Mouse (Mus musculus): ENCODE measurements around the gene Olfr161. TPM values are rescaled to one million over a fixed set of nuclear protein-coding genes. Genes with fewer than 3 reads are reported as not detected.
"Not testable (repeated sequence)": the region's sequence is repeated elsewhere in the genome, so short reads cannot be mapped to it uniquely, and the experiment has no call there.

The Olfr161 gene
- not detected in 2 replicates for polyA plus RNA-seq (2016; fragmentation: Nextera tagmentation; extraction: Ambion mirVana)

DNA sequence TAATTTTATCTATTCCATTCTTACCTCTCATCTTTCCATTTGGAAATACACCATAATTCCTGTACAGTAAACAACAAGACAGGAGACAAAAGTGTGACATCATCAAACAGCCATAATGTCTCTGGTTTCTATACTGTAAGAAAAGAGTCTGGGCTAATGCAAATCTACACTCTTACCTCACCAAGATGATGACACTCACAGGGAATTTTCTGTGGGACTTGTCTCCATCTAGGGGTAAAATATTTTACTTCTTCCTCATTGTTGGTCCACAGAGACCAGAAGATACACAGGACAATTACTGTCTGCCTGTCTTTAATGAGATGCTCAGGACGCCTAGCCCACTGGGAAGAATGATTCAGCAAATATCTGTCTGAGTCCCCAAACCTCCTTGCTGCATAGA lies at the start of gene Olfr161:
Gene Olfr161 (plus strand): TSS at position 352 of the 400 bp plus-strand sequence.
- Histone ChIP-seq H3K36me3 (replicated peaks) (no peaks in the 10 kb centered on the region), H3K9me3 (0 out of 2 replicates have a peak, but pooled peaks cover 18% of the 10 kb centered on the region), H3K9ac (no peak within 1 kb of the TSS), H3K4me2 (no peak within 1 kb of the TSS), H3K4me3 (replicated peaks) (no peak within 1 kb of the TSS), H3K27me3 (no peaks in the 10 kb centered on the region), H3K27ac (no peak within 1 kb of the TSS), H3K4me1 (no peaks in the 10 kb centered on the region)
- no peak for ATAC-seq (ENCODE audit: low FRiP score)
- WGBS, result 57% methylated on average over 1 of the region's 1 CpGs

DNA sequence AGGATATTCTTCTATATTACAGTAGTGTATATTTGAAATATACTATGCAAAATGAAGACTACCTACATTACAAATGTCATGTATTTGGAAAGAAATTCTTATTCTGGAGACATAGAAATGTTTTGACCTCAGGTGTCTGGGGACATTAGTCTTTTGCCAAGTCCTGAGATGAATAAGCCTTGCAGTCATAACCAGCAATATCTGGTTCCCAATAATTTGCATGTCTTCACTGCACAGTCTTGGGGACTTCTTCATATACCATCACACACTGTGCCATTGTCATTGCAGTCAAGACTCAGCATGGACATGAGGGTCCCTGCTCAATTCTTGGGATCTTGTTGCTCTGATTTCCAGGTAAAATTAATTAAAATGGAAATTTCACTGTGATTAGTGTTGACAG lies 27.3 kb upstream of the Olfr161 start:
- no peak overlapping the region for H3K4me3 ChIP-seq (replicated peaks)
- no peak for ATAC-seq (ENCODE audit: low FRiP score)
- no peak overlapping the region for H3K27ac ChIP-seq
- H3K4me1 ChIP-seq, result no peaks in the 10 kb centered on the region
- no peaks in the 10 kb centered on the region for H3K9me3 ChIP-seq
- H3K9ac ChIP-seq, result no peak overlapping the region
- no peak overlapping the region for H3K4me2 ChIP-seq
- no peaks in the 10 kb centered on the region for H3K36me3 ChIP-seq (replicated peaks)
- no peaks in the 10 kb centered on the region for H3K27me3 ChIP-seq

DNA sequence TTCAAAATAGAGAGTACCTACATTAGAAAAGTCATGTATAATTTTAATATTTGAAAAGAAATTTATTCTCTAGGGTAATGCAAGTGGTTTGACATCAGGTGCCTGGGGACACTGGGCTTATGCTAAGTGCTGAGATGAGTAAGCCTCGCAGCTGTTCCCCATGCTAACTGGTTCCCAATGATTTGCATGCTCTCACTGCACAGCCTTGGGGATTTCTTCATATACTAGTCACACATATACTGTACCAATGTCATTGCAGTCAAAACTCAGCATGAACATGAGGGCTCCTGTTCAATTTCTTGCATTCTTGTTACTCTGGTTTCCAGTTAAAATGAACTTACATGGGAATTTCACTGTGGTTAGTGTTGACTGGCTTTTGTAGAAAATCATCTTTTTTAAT lies 13.2 kb upstream of the Olfr161 start:
- H3K4me3 ChIP-seq (replicated peaks); ATAC-seq (ENCODE audit: low FRiP score); H3K36me3 ChIP-seq (replicated peaks); H3K27ac ChIP-seq; H3K27me3 ChIP-seq; H3K4me2 ChIP-seq; H3K4me1 ChIP-seq; H3K9ac ChIP-seq: not testable (repeated sequence)
- 57% methylated on average over 1 of the region's 1 CpGs for WGBS
- peaks cover 11% of the 10 kb centered on the region; the same call in 1 of the 2 replicates for H3K9me3 ChIP-seq

DNA sequence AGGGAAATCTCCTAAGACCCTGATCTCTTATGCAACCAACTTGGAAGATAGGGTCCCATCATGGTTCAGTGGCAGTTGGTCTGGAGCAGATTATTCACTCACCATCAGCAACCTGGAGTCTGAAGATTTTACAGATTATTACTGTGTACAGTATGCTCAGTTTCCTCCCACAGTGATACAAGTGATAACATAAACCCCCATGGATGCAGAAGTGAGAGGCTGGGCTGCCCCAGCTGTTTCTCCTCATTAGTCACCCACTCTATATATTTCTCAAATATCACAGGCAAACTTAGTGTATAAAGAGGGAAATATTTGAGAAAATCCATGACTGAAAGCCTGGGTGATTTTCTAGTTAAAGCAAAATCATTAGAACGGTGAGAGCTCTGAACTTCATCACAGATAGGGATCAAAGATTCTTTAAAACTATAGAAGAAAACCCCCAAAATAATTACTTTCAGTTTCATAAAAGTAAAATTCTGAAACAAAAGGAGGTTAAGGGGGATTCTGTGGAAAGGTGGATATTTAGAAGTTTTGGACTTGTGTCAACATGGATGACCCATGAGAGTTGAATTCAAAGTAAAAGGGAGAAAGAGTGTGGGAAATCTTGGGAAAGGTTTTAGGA lies 12.5 kb upstream of the Olfr161 start:
- H3K27ac ChIP-seq; H3K9ac ChIP-seq; H3K27me3 ChIP-seq; ATAC-seq (ENCODE audit: low FRiP score); H3K4me3 ChIP-seq (replicated peaks); H3K36me3 ChIP-seq (replicated peaks); H3K4me2 ChIP-seq; H3K4me1 ChIP-seq: not testable (repeated sequence)
- H3K9me3 ChIP-seq, result peaks cover 12% of the 10 kb centered on the region; the same call in 1 of the 2 replicates
- 83% methylated on average over 1 of the region's 1 CpGs for WGBS

DNA sequence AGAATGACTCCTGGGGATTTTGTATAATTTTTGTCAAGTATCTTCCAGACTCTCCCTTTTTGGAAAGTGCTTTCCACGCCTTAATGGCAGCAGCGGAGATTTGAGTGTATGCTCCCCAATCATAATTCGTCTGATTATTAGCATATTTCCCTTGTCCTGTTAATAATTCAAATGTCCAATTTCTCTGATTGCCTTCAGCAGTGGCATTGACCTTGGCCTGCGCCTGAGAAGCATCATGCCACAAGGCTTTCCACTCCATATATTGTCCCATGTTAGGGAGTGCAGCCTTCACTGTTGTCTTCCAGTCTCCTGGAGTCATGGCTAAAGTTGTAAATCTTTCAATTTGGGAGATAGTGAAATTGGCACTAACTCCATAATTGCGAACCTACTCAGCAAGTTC lies 40.5 kb downstream of the Olfr161 start:
- H3K9me3 ChIP-seq, result peaks cover 11% of the 10 kb centered on the region
- peaks cover 10% of the 10 kb centered on the region for H3K36me3 ChIP-seq (replicated peaks)
- not testable (repeated sequence) for H3K9ac ChIP-seq; H3K27me3 ChIP-seq; ATAC-seq (ENCODE audit: low FRiP score); H3K27ac ChIP-seq; H3K4me2 ChIP-seq; H3K4me3 ChIP-seq (replicated peaks); H3K4me1 ChIP-seq
- 91% methylated on average over 5 of the region's 5 CpGs for WGBS

DNA sequence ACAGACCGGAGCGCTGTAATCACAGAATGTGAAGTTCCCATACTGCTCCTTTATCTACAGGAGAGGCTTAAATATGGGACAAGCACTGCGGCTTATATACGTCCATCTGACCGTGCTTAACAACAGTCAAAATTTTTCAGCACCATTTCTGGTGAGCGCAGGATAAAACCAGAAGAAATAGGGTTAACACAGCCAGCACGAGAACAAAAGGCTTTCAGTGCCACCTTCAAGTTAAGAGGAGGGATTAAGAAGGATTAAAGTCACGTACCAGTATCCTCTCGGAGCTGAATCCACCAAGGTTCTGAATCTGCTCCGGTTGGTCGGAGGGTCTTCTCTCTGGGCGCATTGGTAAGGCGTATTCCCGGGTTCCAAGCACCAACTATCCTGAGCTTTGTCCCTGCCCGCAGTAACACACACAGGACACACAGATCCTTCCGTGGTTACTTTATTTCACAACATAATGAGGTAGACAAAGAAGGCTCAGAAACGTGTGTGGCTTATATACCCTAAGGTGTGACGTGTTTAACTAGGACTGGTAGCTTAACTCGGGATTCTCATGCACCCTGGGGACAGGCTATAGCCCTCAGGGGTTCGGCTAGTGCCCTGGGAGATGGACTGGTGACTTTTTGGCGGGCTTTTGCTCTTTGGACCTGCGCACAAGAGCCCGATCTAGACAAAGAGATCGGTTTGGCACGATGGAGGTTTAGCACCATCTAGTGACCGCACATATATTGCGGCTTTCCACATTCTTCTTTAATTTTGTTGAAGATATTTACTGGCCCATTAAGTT lies 41.9 kb downstream of the Olfr161 start:
- peak overlapping the region; percentile 32 for H3K4me3 ChIP-seq (replicated peaks)
- H3K27me3 ChIP-seq; H3K36me3 ChIP-seq (replicated peaks); H3K4me1 ChIP-seq; H3K9me3 ChIP-seq; H3K27ac ChIP-seq: not testable (repeated sequence)
- peak; percentile 92 for ATAC-seq (ENCODE audit: low FRiP score)
- peak overlapping the region; percentile 41 for H3K9ac ChIP-seq
- WGBS, result 17% methylated on average over 27 of the region's 27 CpGs
- peak overlapping the region; percentile 54 for H3K4me2 ChIP-seq

Other genes starting within 250 kb of the Olfr161 start
- gene Mefv, start 127.1 kb downstream of the Olfr161 start, polyA plus RNA-seq (2016; fragmentation: Nextera tagmentation; extraction: Ambion mirVana), result not detected in 2 replicates
- gene Zfp263, start 153.1 kb downstream of the Olfr161 start, polyA plus RNA-seq (2016; fragmentation: Nextera tagmentation; extraction: Ambion mirVana), result 52.6 and 56.5 TPM in 2 replicates
- gene Olfr15, start 239.8 kb downstream of the Olfr161 start, polyA plus RNA-seq (2016; fragmentation: Nextera tagmentation; extraction: Ambion mirVana), result 0.60 and 1.1 TPM in 2 replicates